Mouse (Mus musculus) lung, adult 18-20 months (tissue): Measurements from ENCODE around the gene Ggct.
"Not testable (repeated sequence)": the region's sequence is repeated elsewhere in the genome, so short reads cannot be mapped to it uniquely, and the experiment has no call there.

Experiments used
- DNase-seq, 2 experiments: peaks; one replicate each; pipeline ENCODE4 v3.0.0; 2022; ENCODE audit warnings: mixed read lengths in 2 of 2

The Ggct gene

GRCm38 (mm10) chr6:54992141-54992540 lies 609 bp downstream of the Ggct start:
- DNase-seq = no peak

GRCm38 (mm10) chr6:54991189-54991588 lies 1.6 kb downstream of the Ggct start:
- no peak for DNase-seq

GRCm38 (mm10) chr6:54988141-54988540 lies 4.6 kb downstream of the Ggct start:
- DNase-seq = no peak

GRCm38 (mm10) chr6:54984096-54984495 lies 8.7 kb downstream of the Ggct start:
- DNase-seq = no peak

GRCm38 (mm10) chr6:54983526-54984050 lies 9.2 kb downstream of the Ggct start:
- no peak for DNase-seq

- no peak for DNase-seq
Measured at GRCm38 (mm10) chr6:54979426-54979825, 13.3 kb downstream of the Ggct start.

- no peak for DNase-seq
Measured at GRCm38 (mm10) chr6:54975616-54976015, 17.1 kb downstream of the Ggct start.

- peak; percentile 34 to 39 for DNase-seq
Measured at GRCm38 (mm10) chr6:54974501-54974900, 18.2 kb downstream of the Ggct start.

- DNase-seq = peak; percentile 35 to 54
Measured at GRCm38 (mm10) chr6:54972929-54973211, 19.9 kb downstream of the Ggct start.

- DNase-seq = peak; percentile 90 to 94
Measured at GRCm38 (mm10) chr6:54972111-54972928, 20.4 kb downstream of the Ggct start, which contains the start of gene Nod1. Gene Nod1, minus strand, starts transcription at chr6:54972612.

GRCm38 (mm10) chr6:54971731-54972110 lies 21.0 kb downstream of the Ggct start:
- DNase-seq = peak; percentile 49 to 66

- no peak for DNase-seq
Measured at GRCm38 (mm10) chr6:54970506-54970905, 22.2 kb downstream of the Ggct start.

GRCm38 (mm10) chr6:54969801-54970200 lies 22.9 kb downstream of the Ggct start:
- DNase-seq = no peak

- peak; percentile 47 to 52 for DNase-seq
Measured at GRCm38 (mm10) chr6:54967591-54967990, 25.2 kb downstream of the Ggct start.

- no peak for DNase-seq
Measured at GRCm38 (mm10) chr6:54965234-54965633, 27.5 kb downstream of the Ggct start.

GRCm38 (mm10) chr6:54964755-54965154 lies 28.0 kb downstream of the Ggct start:
- no peak for DNase-seq

- no peak for DNase-seq
Measured at GRCm38 (mm10) chr6:54963599-54963998, 29.2 kb downstream of the Ggct start.

- DNase-seq = peak in 1 of 2 experiments; percentile 42
Measured at GRCm38 (mm10) chr6:54957655-54958054, 35.1 kb downstream of the Ggct start.

GRCm38 (mm10) chr6:54956425-54956824 lies 36.3 kb downstream of the Ggct start:
- DNase-seq = peak in 1 of 2 experiments; percentile 38

GRCm38 (mm10) chr6:54955949-54956348 lies 36.8 kb downstream of the Ggct start:
- DNase-seq = no peak

- peak; percentile 89 to 91 for DNase-seq
Measured at GRCm38 (mm10) chr6:54954659-54955414, 37.9 kb downstream of the Ggct start.

- not testable (repeated sequence) for DNase-seq
Measured at GRCm38 (mm10) chr6:54953399-54953798, 39.4 kb downstream of the Ggct start.

GRCm38 (mm10) chr6:54952542-54952941 lies 40.2 kb downstream of the Ggct start:
- DNase-seq = no peak

GRCm38 (mm10) chr6:54948682-54949081 lies 44.1 kb downstream of the Ggct start:
- no peak for DNase-seq
